Mouse (Mus musculus) stomach, embryonic 15.5 days (tissue): ENCODE data around the gene Wsb1. TPM values are rescaled to one million over a fixed set of nuclear protein-coding genes. Genes with fewer than 3 reads are reported as not detected.

Experiments
- ATAC-seq: fragments of 200-750 bp; cut with Nextera tagmentation; 2 replicates; pipeline ENCODE4 v1.8.0; 2017; ENCODE audit warnings: low read depth, moderate number of reproducible peaks, moderate TSS enrichment; ENCODE audit not compliant: insufficient read depth, low FRiP score
- H3K27ac ChIP-seq: fragments of 300-500 bp; sonication (generic); 2 replicates; pipeline ENCODE4 v1.5.1; 2015; ENCODE audit warnings: mild to moderate bottlenecking, inconsistent platforms
- H3K27me3 ChIP-seq: fragments of 300-500 bp; sonication (generic); replicated peaks from 2 replicates; pipeline ENCODE4 v1.6.1; 2015; ENCODE audit warnings: inconsistent platforms
- H3K36me3 ChIP-seq: fragments of 300-500 bp; sonication (generic); 2 replicates; pipeline ENCODE4 v1.6.1; 2015; ENCODE audit warnings: inconsistent platforms
- H3K4me1 ChIP-seq: fragments of 300-500 bp; sonication (generic); 2 replicates; pipeline ENCODE4 v1.6.1; 2015; ENCODE audit warnings: inconsistent platforms
- H3K4me2 ChIP-seq: fragments of 300-500 bp; sonication (generic); 2 replicates; pipeline ENCODE4 v1.6.1; 2015; ENCODE audit warnings: mild to moderate bottlenecking, inconsistent platforms
- H3K4me3 ChIP-seq: fragments of 300-500 bp; sonication (generic); replicated peaks from 2 replicates; pipeline ENCODE4 v1.5.1; 2015; ENCODE audit warnings: inconsistent platforms
- H3K9ac ChIP-seq: fragments of 300-500 bp; sonication (generic); 2 replicates; pipeline ENCODE4 v1.6.1; 2015; ENCODE audit warnings: inconsistent platforms
- H3K9me3 ChIP-seq: fragments of 300-500 bp; sonication (generic); 2 replicates; pipeline ENCODE4 v1.6.1; 2016; ENCODE audit warnings: inconsistent platforms
- WGBS: fragments of 180-500 bp; shearing (Covaris S2); methylation state at CpG from one replicate; pipeline ENCODE4 v1.1.7; 2015; 5-methylcytosine and 5-hydroxymethylcytosine counted together
- polyA plus RNA-seq: library from polyadenylated mRNA; unstranded; fragments of >200 nt; fragmentation: Nextera tagmentation; extraction: Ambion mirVana; gene quantifications from 2 replicates; pipeline ENCODE4 v1.2.1, GENCODE M21; 2015

Gene Wsb1
- polyA plus RNA-seq, 1 experiment from 2014 or later: 186 TPM

DNA sequence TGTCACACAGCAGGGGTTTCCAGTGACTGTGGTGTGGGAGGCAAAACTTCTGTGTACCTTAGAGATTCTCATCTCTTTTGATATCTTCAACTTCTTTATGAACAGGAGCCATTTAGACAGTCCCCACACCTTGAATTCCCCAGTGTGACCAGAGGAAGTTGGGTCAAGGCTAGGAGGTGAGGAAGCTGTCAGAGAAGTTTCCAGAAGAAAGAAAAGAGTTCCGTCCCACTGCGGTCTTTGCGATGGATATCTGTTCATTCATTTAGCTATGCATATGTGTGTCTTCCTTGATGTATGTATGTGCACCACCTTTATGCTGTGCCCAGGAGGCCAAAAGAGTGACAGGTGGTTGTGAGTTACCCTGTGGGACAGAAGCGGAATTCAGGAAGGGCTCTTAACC is 46.0 kb downstream of the Wsb1 start:
- Histone ChIP-seq H3K9ac (no peak overlapping the region), H3K4me2 (no peak overlapping the region), H3K9me3 (no peaks in the 10 kb centered on the region), H3K36me3 (no peaks in the 10 kb centered on the region), H3K4me3 (no peak overlapping the region), H3K4me1 (no peaks in the 10 kb centered on the region), H3K27me3 (no peaks in the 10 kb centered on the region), H3K27ac (no peak overlapping the region)
- no peak for ATAC-seq
- 93% methylated on average over 4 of the region's 4 CpGs for WGBS

DNA sequence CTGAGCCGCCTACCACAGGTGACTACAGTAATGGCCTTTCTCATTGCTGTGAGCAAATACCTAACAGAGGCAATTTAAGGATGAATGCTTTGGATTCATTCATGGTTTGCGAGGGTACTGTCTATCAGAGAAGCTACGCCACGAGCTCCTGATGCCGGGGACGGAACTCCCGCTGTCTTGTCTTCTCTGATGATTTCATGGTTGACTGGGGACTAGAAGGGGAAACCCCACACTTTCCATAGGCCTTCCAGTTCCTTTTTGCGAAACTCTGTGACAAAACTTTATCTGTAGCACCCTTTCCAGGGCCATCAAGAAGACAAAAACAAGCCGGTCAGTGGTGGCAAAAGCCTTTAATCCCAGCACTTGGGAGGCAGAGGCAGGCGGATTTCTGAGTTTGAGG is 46.8 kb downstream of the Wsb1 start:
- no peak for ATAC-seq
- Histone ChIP-seq H3K4me2 (no peak overlapping the region), H3K27ac (no peak overlapping the region), H3K36me3 (no peaks in the 10 kb centered on the region), H3K4me3 (no peak overlapping the region), H3K9ac (no peak overlapping the region), H3K27me3 (no peaks in the 10 kb centered on the region), H3K9me3 (no peaks in the 10 kb centered on the region), H3K4me1 (no peaks in the 10 kb centered on the region)
- WGBS: 87% methylated on average over 10 of the region's 10 CpGs

GRCm38 (mm10) chr11:79204444-79204843 is 50.0 kb downstream of the Wsb1 start:
- Histone ChIP-seq H3K4me1 (no peaks in the 10 kb centered on the region), H3K27ac (no peak overlapping the region), H3K9me3 (no peaks in the 10 kb centered on the region), H3K9ac (no peak overlapping the region), H3K36me3 (no peaks in the 10 kb centered on the region), H3K4me3 (no peak overlapping the region), H3K27me3 (no peaks in the 10 kb centered on the region), H3K4me2 (no peak overlapping the region)
- 61% methylated on average over 3 of the region's 3 CpGs for WGBS
- no peak for ATAC-seq

- 35% methylated on average over 7 of the region's 7 CpGs for WGBS
- Histone ChIP-seq H3K27ac (peak overlapping the region; percentile 45), H3K36me3 (no peaks in the 10 kb centered on the region), H3K27me3 (no peaks in the 10 kb centered on the region), H3K9me3 (no peaks in the 10 kb centered on the region), H3K9ac (no peak overlapping the region), H3K4me3 (no peak overlapping the region), H3K4me2 (no peak overlapping the region; the same call in 1 of the 2 replicates), H3K4me1 (peaks cover 3% of the 10 kb centered on the region; the same call in 1 of the 2 replicates)
- no peak for ATAC-seq
Observed at GRCm38 (mm10) chr11:79200502-79200901, 54.0 kb downstream of the Wsb1 start.

DNA sequence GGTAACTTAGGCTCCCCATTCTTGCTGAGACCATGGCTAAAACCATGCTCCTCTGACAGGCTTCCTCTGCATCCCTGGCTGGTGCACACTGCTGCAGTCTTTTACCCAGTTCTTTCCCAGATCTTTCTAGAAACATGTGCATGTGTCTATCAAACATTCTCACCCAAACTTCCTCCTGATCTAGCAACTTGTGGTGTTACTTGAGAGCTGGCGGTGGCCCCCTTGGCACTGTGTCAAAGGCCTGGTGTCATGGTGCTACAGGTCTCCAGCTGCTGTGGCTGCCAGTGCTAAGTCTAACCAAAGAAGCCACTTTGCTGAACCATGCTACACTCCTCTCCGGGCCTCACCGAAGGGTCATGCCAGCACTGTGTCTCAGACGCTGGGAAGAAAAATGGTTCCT is 55.9 kb downstream of the Wsb1 start:
- Histone ChIP-seq H3K27me3 (no peaks in the 10 kb centered on the region), H3K4me2 (no peak overlapping the region), H3K4me3 (no peak overlapping the region), H3K4me1 (peaks cover 3% of the 10 kb centered on the region; the same call in 1 of the 2 replicates), H3K36me3 (no peaks in the 10 kb centered on the region), H3K9ac (no peak overlapping the region), H3K27ac (no peak overlapping the region), H3K9me3 (no peaks in the 10 kb centered on the region)
- 81% methylated on average over 4 of the region's 4 CpGs for WGBS
- ATAC-seq: no peak

- no peak for ATAC-seq
- no peaks in the 10 kb centered on the region for H3K9me3 ChIP-seq
- 72% methylated on average over 6 of the region's 6 CpGs for WGBS
Observed at GRCm38 (mm10) chr11:79197846-79198235, 56.6 kb downstream of the Wsb1 start.

DNA sequence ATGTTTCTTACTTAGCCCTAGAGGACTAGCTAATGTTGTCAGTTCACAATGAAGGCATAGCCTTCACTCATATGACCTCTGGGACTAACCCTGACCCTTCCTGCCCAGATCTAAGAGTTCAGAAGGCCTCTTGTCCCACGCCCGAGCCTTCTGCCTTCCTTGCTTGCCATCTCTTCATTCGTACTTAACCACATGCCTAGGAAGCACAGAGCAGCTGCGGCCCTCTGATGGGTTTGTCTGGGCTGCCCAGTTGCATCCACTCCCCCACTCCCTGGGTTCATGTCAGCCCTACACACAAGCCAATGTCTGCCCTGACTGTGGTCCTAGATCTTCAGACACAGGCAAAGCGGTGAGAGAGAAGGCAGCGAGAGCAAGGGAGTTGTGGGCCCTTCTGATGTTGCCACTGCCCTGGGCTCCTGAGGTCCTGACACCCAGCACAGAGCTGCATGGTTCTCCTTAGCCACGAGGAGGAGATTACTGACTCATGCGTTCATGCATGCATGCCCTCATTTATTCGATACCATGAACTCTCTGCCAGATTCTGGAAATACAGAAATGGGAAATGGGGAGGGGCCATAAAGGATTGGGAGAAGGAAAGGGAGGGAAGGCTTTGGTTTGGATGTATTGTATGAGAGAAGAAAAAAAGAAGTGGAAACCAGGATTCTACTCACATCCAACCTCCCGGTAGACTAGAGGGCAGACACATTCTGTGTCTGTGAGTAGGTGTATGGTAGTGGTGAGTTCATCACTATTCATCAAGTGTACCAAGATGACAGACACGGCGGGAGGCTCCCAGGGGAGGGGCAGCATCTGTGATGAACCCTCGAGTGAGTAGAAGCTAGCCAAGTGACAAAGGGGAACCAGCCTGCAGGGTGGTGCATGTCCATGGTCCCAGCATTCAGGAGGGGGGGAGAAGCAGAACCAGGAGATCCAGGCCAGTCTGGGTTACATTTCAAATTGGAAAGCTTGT is 57.3 kb downstream of the Wsb1 start:
- WGBS: 67% methylated on average over 13 of the region's 13 CpGs
- Histone ChIP-seq H3K4me3 (no peak overlapping the region), H3K27me3 (no peaks in the 10 kb centered on the region), H3K27ac (no peak overlapping the region), H3K9me3 (no peaks in the 10 kb centered on the region), H3K4me1 (peaks cover 3% of the 10 kb centered on the region; the same call in 1 of the 2 replicates), H3K36me3 (no peaks in the 10 kb centered on the region), H3K9ac (no peak overlapping the region), H3K4me2 (no peak overlapping the region)
- no peak for ATAC-seq

More at GRCm38 (mm10) chr11:79197846-79198235, 56.6 kb downstream of the Wsb1 start:
- no peak overlapping the region for H3K27ac ChIP-seq
- H3K4me3 ChIP-seq: no peak overlapping the region
- no peak overlapping the region for H3K4me2 ChIP-seq
- H3K9ac ChIP-seq: no peak overlapping the region
- no peaks in the 10 kb centered on the region for H3K27me3 ChIP-seq
- H3K4me1 ChIP-seq: peaks cover 3% of the 10 kb centered on the region; the same call in 1 of the 2 replicates
- no peaks in the 10 kb centered on the region for H3K36me3 ChIP-seq

GRCm38 (mm10) chr11:79196196-79196869 is 58.1 kb downstream of the Wsb1 start:
- WGBS: 55% methylated on average over 3 of the region's 3 CpGs
- H3K27me3 ChIP-seq: no peaks in the 10 kb centered on the region
- H3K36me3 ChIP-seq: no peaks in the 10 kb centered on the region
- no peaks in the 10 kb centered on the region for H3K9me3 ChIP-seq
- no peak overlapping the region for H3K27ac ChIP-seq
- no peak overlapping the region for H3K9ac ChIP-seq
- no peak for ATAC-seq
- H3K4me2 ChIP-seq: no peak overlapping the region
- H3K4me1 ChIP-seq: peaks cover 3% of the 10 kb centered on the region; the same call in 1 of the 2 replicates
- H3K4me3 ChIP-seq: no peak overlapping the region

- Histone ChIP-seq H3K27me3 (no peaks in the 10 kb centered on the region), H3K9ac (no peak overlapping the region), H3K9me3 (no peaks in the 10 kb centered on the region), H3K4me1 (peaks cover 12% of the 10 kb centered on the region; the same call in 1 of the 2 replicates), H3K27ac (no peak overlapping the region), H3K36me3 (no peaks in the 10 kb centered on the region), H3K4me2 (no peak overlapping the region), H3K4me3 (no peak overlapping the region)
- whole genome bisulfite sequencing: 82% methylated on average over 1 of the region's 1 CpGs
- no peak for ATAC-seq
Observed at GRCm38 (mm10) chr11:79192176-79192575, 62.3 kb downstream of the Wsb1 start.

GRCm38 (mm10) chr11:79191214-79191613 is 63.3 kb downstream of the Wsb1 start:
- Histone ChIP-seq H3K9me3 (no peaks in the 10 kb centered on the region), H3K4me3 (no peak overlapping the region), H3K27ac (no peak overlapping the region), H3K9ac (no peak overlapping the region), H3K4me2 (no peak overlapping the region), H3K27me3 (no peaks in the 10 kb centered on the region), H3K36me3 (no peaks in the 10 kb centered on the region), H3K4me1 (peaks cover 9% of the 10 kb centered on the region; the same call in 1 of the 2 replicates)
- 69% methylated on average over 4 of the region's 4 CpGs for WGBS
- no peak for ATAC-seq

DNA sequence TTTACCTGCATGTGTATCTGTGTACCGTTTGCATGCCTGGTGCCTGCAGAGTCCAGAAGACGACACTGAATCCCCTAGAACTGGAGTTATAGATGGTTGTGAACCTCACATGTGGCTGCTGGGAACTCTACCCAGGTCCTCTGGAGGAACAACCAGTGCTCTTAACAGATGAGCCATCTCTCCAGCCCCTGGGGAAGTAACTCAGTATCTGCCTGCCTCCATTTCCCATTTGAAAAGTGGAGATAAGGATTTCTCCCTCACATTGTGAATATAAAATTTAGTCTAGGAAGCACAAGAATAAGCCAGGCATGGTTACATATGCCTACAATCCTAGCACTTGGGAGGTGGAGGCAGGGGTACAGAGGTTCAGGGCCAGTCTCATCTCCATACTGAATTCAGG is 64.2 kb downstream of the Wsb1 start:
- H3K36me3 ChIP-seq: no peaks in the 10 kb centered on the region
- no peaks in the 10 kb centered on the region for H3K27me3 ChIP-seq
- H3K9me3 ChIP-seq: no peaks in the 10 kb centered on the region
- no peak overlapping the region for H3K4me2 ChIP-seq
- H3K4me1 ChIP-seq: peaks cover 9% of the 10 kb centered on the region; the same call in 1 of the 2 replicates
- H3K9ac ChIP-seq: no peak overlapping the region
- 87% methylated on average over 2 of the region's 2 CpGs for WGBS
- ATAC-seq: no peak
- no peak overlapping the region for H3K4me3 ChIP-seq
- H3K27ac ChIP-seq: no peak overlapping the region
